Mouse (Mus musculus): ENCODE measurements at regions not wholly inside any gene's neighbourhood (a gene's known extent, or its start where the extent isn't known, plus 50 kb on each side); places are given as distances from the start of the nearest gene placed in this dataset.

DNA sequence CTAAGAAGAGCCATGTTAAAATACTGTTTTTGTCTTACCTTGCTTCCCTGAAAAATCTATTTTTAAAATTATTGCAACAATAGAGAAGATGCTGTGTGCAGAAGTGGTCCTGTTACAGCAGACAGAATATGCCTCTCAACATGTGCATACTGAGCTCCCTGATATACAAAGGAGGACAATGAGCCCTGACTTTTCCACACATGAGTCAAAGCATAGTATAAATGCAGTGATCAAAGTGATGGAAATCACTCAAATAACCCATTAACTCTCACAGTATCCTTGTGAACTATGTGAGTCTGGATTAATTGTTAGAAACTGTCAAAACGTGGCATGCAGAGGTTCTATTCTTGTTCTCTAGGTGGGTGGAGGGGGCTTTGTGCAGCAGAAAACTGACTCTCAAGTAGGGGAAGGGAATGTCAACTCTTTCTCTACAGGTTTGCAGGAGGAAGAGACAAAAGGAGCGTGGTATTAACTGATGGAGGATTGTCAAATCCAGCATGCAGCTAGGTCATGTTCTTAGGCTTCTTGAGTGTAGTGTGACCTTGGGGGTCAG lies 337.5 kb upstream of the Rarb start:
- 53% methylated on average over 2 of the region's 2 CpGs for WGBS
- H3K9ac ChIP-seq (replicated peaks; ENCODE audit: low read depth, low read length): no peak overlapping the region
- no peaks in the 10 kb centered on the region for H3K27me3 ChIP-seq (replicated peaks; ENCODE audit: control insufficient read depth, insufficient read depth, low read length)
- no peak overlapping the region for H3K4me2 ChIP-seq (ENCODE audit: low read length)
- peak; percentile 62; the same call in 1 of the 2 replicates for ATAC-seq
- no peaks in the 10 kb centered on the region for H3K36me3 ChIP-seq (ENCODE audit: control insufficient read depth, insufficient read depth)
- no peaks in the 10 kb centered on the region for H3K4me1 ChIP-seq (replicated peaks; ENCODE audit: control insufficient read depth, insufficient read depth, low read length)
- H3K4me3 ChIP-seq (replicated peaks; ENCODE audit: low read length): no peak overlapping the region
- H3K27ac ChIP-seq (ENCODE audit: low read length): no peak overlapping the region
- no peaks in the 10 kb centered on the region for H3K9me3 ChIP-seq (ENCODE audit: control insufficient read depth, low read length)

DNA sequence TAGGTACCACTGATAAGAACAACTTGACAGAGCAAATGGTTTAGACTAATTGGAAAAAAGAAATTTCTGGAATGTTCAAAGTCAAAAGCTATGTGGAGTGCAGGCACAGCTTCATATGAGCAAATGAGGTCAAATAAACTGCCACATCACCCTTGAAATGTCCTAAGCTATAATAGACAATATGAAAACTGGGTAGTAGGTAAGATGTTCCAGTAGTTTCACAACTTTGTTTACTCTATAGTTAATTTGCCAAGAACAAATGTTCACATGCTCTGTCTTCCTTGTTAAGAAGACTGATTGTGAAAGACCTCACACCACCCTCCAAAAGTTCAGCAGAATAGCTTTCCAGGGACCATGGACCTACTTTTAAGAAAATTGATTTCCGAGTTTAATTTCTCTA lies 301.7 kb upstream of the Rarb start:
- H3K4me3 ChIP-seq (replicated peaks; ENCODE audit: low read length): no peak overlapping the region
- H3K4me2 ChIP-seq (ENCODE audit: low read length): no peak overlapping the region
- no peak overlapping the region for H3K9ac ChIP-seq (replicated peaks; ENCODE audit: low read depth, low read length)
- H3K36me3 ChIP-seq (ENCODE audit: control insufficient read depth, insufficient read depth): no peaks in the 10 kb centered on the region
- no peak for ATAC-seq
- H3K27ac ChIP-seq (ENCODE audit: low read length): no peak overlapping the region
- H3K4me1 ChIP-seq (replicated peaks; ENCODE audit: control insufficient read depth, insufficient read depth, low read length): no peaks in the 10 kb centered on the region
- no peaks in the 10 kb centered on the region for H3K9me3 ChIP-seq (ENCODE audit: control insufficient read depth, low read length)
- 79% methylated on average over 1 of the region's 1 CpGs for WGBS
- H3K27me3 ChIP-seq (replicated peaks; ENCODE audit: control insufficient read depth, insufficient read depth, low read length): no peaks in the 10 kb centered on the region

DNA sequence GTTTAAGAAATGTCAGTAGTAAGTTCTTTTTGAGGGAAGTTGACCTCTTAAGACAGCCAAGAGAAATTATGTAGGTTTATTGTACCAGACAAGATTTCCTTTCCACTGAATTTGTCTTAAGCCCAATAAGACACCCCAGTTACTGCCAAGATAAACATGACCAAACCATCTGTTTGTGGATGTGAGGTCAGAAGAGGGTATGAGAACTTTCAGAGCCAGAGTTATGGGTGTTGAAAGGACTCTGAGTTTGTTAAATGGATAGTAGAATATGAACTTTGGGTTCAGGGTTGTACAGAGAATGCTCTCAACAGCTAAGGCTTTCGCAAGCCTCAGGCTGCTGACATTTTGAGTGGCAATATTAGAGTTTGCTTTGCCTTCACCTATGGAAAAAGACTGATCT lies 287.7 kb upstream of the Rarb start:
- H3K4me1 ChIP-seq (replicated peaks; ENCODE audit: control insufficient read depth, insufficient read depth, low read length): no peaks in the 10 kb centered on the region
- ATAC-seq: no peak
- H3K9ac ChIP-seq (replicated peaks; ENCODE audit: low read depth, low read length): no peak overlapping the region
- H3K4me3 ChIP-seq (replicated peaks; ENCODE audit: low read length): no peak overlapping the region
- no peak overlapping the region for H3K4me2 ChIP-seq (ENCODE audit: low read length)
- H3K9me3 ChIP-seq (ENCODE audit: control insufficient read depth, low read length): no peaks in the 10 kb centered on the region
- 97% methylated on average over 1 of the region's 1 CpGs for WGBS
- no peaks in the 10 kb centered on the region for H3K27me3 ChIP-seq (replicated peaks; ENCODE audit: control insufficient read depth, insufficient read depth, low read length)
- no peak overlapping the region for H3K27ac ChIP-seq (ENCODE audit: low read length)
- H3K36me3 ChIP-seq (ENCODE audit: control insufficient read depth, insufficient read depth): no peaks in the 10 kb centered on the region

DNA sequence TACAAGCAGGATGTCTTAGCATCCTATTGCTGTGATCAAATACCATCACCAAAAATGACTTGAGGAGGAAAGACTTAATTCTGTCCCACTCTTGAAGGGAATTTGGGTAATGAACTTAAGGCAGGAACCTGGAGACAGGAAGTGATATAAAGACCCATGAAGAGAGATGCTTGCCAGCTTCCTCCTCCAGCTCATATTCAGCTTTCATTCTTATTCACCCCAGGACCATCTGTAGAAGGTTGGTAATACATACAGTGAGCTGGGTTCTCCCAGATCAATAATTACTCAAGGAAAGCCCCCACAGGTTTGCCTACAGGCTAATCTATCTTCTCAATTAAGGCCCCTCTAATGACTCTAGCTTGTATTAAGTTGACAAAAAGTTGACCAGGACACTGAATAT lies 283.5 kb upstream of the Rarb start:
- no peaks in the 10 kb centered on the region for H3K9me3 ChIP-seq (ENCODE audit: control insufficient read depth, low read length)
- ATAC-seq: no peak
- H3K9ac ChIP-seq (replicated peaks; ENCODE audit: low read depth, low read length): no peak overlapping the region
- H3K4me3 ChIP-seq (replicated peaks; ENCODE audit: low read length): no peak overlapping the region
- H3K27me3 ChIP-seq (replicated peaks; ENCODE audit: control insufficient read depth, insufficient read depth, low read length): no peaks in the 10 kb centered on the region
- no peaks in the 10 kb centered on the region for H3K36me3 ChIP-seq (ENCODE audit: control insufficient read depth, insufficient read depth)
- H3K27ac ChIP-seq (ENCODE audit: low read length): no peak overlapping the region
- H3K4me1 ChIP-seq (replicated peaks; ENCODE audit: control insufficient read depth, insufficient read depth, low read length): no peaks in the 10 kb centered on the region
- no peak overlapping the region for H3K4me2 ChIP-seq (ENCODE audit: low read length)

DNA sequence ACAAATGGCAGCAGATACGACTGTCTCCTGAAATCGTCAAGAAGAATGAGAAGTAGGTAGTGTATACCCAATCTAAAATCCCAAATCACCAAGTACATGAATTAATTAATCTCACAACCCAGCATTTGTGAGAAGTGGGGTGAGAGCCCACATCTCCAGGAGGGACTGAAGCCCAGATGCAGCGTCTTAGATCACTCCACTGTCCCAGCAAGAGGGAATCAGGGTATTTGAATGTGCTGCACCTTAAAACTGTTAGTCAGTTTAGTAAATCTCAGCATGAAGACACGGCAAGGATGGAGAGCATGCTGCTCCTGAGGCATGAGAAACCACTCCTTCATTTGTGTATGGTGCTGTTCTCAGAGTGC lies 271.6 kb upstream of the Rarb start:
- H3K9me3 ChIP-seq (ENCODE audit: control insufficient read depth, low read length): no peaks in the 10 kb centered on the region
- WGBS: 62% methylated on average over 4 of the region's 4 CpGs
- no peaks in the 10 kb centered on the region for H3K27me3 ChIP-seq (replicated peaks; ENCODE audit: control insufficient read depth, insufficient read depth, low read length)
- peak overlapping the region; percentile 38 for H3K27ac ChIP-seq (ENCODE audit: low read length)
- H3K4me3 ChIP-seq (replicated peaks; ENCODE audit: low read length): no peak overlapping the region
- H3K4me2 ChIP-seq (ENCODE audit: low read length): no peak overlapping the region
- no peaks in the 10 kb centered on the region for H3K36me3 ChIP-seq (ENCODE audit: control insufficient read depth, insufficient read depth)
- ATAC-seq: no peak
- H3K9ac ChIP-seq (replicated peaks; ENCODE audit: low read depth, low read length): no peak overlapping the region
- H3K4me1 ChIP-seq (replicated peaks; ENCODE audit: control insufficient read depth, insufficient read depth, low read length): no peaks in the 10 kb centered on the region

DNA sequence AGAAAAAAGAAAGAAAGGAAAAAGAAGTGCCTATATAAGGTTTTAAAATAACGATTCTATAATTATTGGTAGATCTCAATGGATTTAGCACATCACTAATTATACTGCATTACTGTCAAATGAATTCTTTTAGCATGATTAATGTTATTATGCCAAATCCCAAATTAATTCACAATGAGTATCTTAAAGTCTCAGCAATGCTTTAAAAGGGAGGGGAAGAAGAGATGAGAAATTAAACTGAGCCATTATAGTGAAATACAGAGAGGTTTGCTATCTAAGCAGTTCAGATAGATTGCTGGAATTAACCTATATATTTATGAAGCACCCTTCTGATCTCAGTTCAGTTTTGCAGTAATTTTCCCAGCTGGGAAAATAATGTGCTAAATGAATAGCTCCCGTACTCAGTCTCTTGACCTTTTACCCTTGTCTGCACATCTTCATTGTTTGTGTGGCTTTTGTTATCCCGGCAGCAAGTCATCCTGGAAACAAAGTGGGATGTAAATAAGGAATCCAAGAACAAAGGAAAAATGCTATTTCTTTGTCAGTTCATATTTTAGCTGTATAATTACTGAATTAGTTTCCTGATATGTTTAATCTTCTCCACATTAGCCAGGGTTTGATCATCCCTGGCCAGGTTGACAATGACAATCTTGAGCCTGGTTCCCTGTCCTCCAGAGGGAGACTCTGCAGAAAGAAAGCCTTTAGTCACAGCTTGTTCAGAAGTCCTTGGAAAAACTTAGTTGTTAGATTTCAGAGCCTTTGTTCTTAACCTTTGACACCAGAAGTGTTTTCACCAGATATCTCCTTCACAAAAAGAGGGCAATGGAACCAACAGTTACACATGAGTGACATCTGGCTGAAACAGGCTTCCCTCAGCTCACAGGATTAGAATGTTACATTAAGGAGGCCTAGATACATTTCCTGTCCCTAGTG lies 270.9 kb upstream of the Rarb start:
- no peak overlapping the region for H3K4me3 ChIP-seq (replicated peaks; ENCODE audit: low read length)
- no peak overlapping the region for H3K9ac ChIP-seq (replicated peaks; ENCODE audit: low read depth, low read length)
- H3K4me2 ChIP-seq (ENCODE audit: low read length): no peak overlapping the region
- no peaks in the 10 kb centered on the region for H3K27me3 ChIP-seq (replicated peaks; ENCODE audit: control insufficient read depth, insufficient read depth, low read length)
- WGBS: 15% methylated on average over 3 of the region's 3 CpGs
- peak; percentile 72 for ATAC-seq
- peak overlapping the region; percentile 45 for H3K27ac ChIP-seq (ENCODE audit: low read length)
- no peaks in the 10 kb centered on the region for H3K4me1 ChIP-seq (replicated peaks; ENCODE audit: control insufficient read depth, insufficient read depth, low read length)
- H3K36me3 ChIP-seq (ENCODE audit: control insufficient read depth, insufficient read depth): no peaks in the 10 kb centered on the region
- H3K9me3 ChIP-seq (ENCODE audit: control insufficient read depth, low read length): no peaks in the 10 kb centered on the region

DNA sequence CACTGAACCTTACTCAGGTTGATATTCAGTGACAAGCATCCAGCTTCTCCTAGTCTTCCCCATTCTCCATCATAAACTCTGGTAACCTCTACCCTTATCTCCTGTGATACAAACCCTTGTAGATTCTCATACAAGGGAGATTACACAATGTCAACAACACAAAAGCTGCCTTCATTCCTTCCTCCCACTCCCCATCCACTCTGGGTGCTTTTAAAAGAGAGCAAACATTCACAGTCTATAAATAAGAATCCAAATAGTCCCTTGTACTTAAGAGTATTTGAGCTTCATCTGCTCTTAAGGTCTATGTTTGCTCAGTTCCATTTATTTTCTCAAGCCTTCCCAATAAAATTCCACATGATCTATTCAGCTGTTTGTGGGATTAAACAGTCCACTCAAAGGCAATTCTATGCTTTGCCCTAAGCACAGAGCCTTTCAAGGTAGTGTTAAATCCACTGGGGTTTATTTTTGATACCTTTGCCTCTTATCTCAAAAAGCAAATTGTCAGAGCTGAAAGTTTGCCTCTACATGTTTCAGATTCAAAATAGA lies 270.2 kb upstream of the Rarb start:
- no peak overlapping the region for H3K9ac ChIP-seq (replicated peaks; ENCODE audit: low read depth, low read length)
- no peak overlapping the region for H3K4me3 ChIP-seq (replicated peaks; ENCODE audit: low read length)
- no peak overlapping the region for H3K4me2 ChIP-seq (ENCODE audit: low read length)
- H3K27ac ChIP-seq (ENCODE audit: low read length): peak overlapping the region; percentile 0; the same call in 1 of the 2 replicates
- 0 out of 2 replicates have a peak, but pooled peaks have one; percentile 28 for ATAC-seq
- no peaks in the 10 kb centered on the region for H3K4me1 ChIP-seq (replicated peaks; ENCODE audit: control insufficient read depth, insufficient read depth, low read length)
- no peaks in the 10 kb centered on the region for H3K36me3 ChIP-seq (ENCODE audit: control insufficient read depth, insufficient read depth)
- H3K27me3 ChIP-seq (replicated peaks; ENCODE audit: control insufficient read depth, insufficient read depth, low read length): no peaks in the 10 kb centered on the region
- H3K9me3 ChIP-seq (ENCODE audit: control insufficient read depth, low read length): no peaks in the 10 kb centered on the region

DNA sequence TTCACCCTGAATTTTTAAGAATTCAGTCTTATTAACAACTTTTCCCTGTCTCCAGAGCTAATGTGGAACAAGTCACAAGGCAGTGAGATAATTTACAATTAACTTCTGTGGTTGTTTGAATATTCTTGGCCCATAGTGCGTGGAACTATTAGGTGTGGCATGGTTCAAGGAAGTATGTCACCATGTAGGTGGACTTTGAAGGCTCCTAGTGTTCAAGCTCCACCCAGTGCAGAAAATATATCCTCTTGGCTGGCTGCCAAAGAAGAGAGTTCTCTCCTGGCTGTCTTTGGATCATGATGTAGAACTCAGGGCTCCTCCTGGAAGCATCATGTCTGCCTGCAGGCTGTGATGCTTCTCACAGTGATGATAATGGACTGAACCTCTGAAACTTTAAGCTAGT lies 268.9 kb upstream of the Rarb start:
- H3K27ac ChIP-seq (ENCODE audit: low read length): no peak overlapping the region
- no peaks in the 10 kb centered on the region for H3K36me3 ChIP-seq (ENCODE audit: control insufficient read depth, insufficient read depth)
- no peak for ATAC-seq
- no peaks in the 10 kb centered on the region for H3K9me3 ChIP-seq (ENCODE audit: control insufficient read depth, low read length)
- H3K4me1 ChIP-seq (replicated peaks; ENCODE audit: control insufficient read depth, insufficient read depth, low read length): no peaks in the 10 kb centered on the region
- no peak overlapping the region for H3K9ac ChIP-seq (replicated peaks; ENCODE audit: low read depth, low read length)
- H3K4me2 ChIP-seq (ENCODE audit: low read length): no peak overlapping the region
- H3K4me3 ChIP-seq (replicated peaks; ENCODE audit: low read length): no peak overlapping the region
- 86% methylated on average over 1 of the region's 1 CpGs for WGBS
- no peaks in the 10 kb centered on the region for H3K27me3 ChIP-seq (replicated peaks; ENCODE audit: control insufficient read depth, insufficient read depth, low read length)

DNA sequence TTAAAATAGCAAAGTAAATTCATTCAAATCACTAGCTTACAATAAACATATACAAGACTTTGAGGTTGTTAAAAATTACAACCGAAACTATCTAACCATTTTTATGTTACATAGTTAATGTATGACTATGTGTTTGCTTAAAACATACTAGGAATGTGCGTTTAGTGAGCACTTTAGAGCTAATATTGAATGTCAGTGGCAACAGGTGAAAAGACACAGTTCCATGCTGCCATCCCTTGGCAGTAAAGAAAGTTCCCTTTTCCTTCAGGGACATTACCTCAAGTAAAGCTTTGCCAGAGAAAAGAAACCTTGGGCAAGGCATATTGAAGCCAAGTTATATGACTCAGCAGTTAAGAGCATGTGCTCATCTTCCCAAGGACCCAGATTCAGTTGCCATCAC lies 265.0 kb upstream of the Rarb start:
- H3K4me1 ChIP-seq (replicated peaks; ENCODE audit: control insufficient read depth, insufficient read depth, low read length): no peaks in the 10 kb centered on the region
- no peak overlapping the region for H3K27ac ChIP-seq (ENCODE audit: low read length)
- H3K36me3 ChIP-seq (ENCODE audit: control insufficient read depth, insufficient read depth): no peaks in the 10 kb centered on the region
- no peak for ATAC-seq
- WGBS: 73% methylated on average over 2 of the region's 2 CpGs
- H3K4me2 ChIP-seq (ENCODE audit: low read length): no peak overlapping the region
- H3K9ac ChIP-seq (replicated peaks; ENCODE audit: low read depth, low read length): no peak overlapping the region
- no peaks in the 10 kb centered on the region for H3K27me3 ChIP-seq (replicated peaks; ENCODE audit: control insufficient read depth, insufficient read depth, low read length)
- no peaks in the 10 kb centered on the region for H3K9me3 ChIP-seq (ENCODE audit: control insufficient read depth, low read length)
- H3K4me3 ChIP-seq (replicated peaks; ENCODE audit: low read length): no peak overlapping the region
